Mouse (Mus musculus) C2C12 (cell line): ENCODE measurements around the gene Pex10.
A peak's percentile ranks its signal among the peaks of the same experiment; 100 is the strongest.

Experiments
- CTCF ChIP-seq: IDR thresholded peaks from one replicate; pipeline ENCODE4 v1.5.1; 2011; ENCODE audit not compliant: control insufficient read depth, insufficient read depth, insufficient read length
- MAX ChIP-seq: IDR thresholded peaks from one replicate; pipeline ENCODE4 v1.6.1; 2011; ENCODE audit warnings: mild to moderate bottlenecking, control low read depth
- MYOD1 ChIP-seq: IDR thresholded peaks from one replicate; pipeline ENCODE4 v1.6.1; 2011; ENCODE audit warnings: low read depth; ENCODE audit not compliant: control insufficient read depth, insufficient read length
- USF1 ChIP-seq: IDR thresholded peaks from one replicate; pipeline ENCODE4 v1.6.1; 2011; ENCODE audit warnings: low read depth, mild to moderate bottlenecking, control low read depth, moderate library complexity

GRCm38 (mm10) chr4:155098572-155098971, 31.8 kb downstream of the Pex10 start:
- TF ChIP-seq MAX (no peak), CTCF (no peak), MYOD1 (peak; percentile 79), USF1 (no peak)
